Mouse (Mus musculus) spleen, postnatal 4 days (tissue): ENCODE data around the gene Mgat4e.
A peak's percentile ranks its signal among the peaks of the same experiment; 100 is the strongest.

Experiments
- DNase-seq, 2 experiments: peaks; one replicate each; pipeline ENCODE4 v3.0.0; 2022; ENCODE audit warnings: low spot score in 2 of 2

Mgat4e gene

GRCm38 (mm10) chr1:134549632-134550132 is at the start of gene Mgat4e:
TSS of gene Mgat4e (minus strand) at chr1:134549682.
- peak in 1 of 2 experiments; percentile 56 for DNase-seq

- no peak for DNase-seq
Observed at GRCm38 (mm10) chr1:134597339-134598054, 48.0 kb upstream of the Mgat4e start.

DNA sequence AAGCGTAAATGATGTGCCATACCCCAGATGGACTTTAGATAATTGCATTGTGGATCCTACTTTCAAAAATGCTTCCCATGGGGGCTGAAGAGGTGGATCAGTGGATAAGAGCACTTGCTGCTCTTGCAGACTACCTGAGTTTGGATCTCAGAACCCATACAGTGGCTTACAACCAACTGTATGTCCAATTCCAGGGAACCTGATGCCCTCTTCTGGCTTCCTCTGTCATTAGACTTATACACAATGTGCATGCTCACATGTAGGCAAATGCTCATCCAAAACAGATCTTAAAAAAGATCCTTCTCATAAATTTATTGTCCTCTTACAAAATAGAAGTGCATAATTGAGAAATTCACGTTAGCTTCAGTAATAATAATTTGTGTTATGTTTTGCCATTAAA is 42.3 kb upstream of the Mgat4e start:
- no peak for DNase-seq

DNA sequence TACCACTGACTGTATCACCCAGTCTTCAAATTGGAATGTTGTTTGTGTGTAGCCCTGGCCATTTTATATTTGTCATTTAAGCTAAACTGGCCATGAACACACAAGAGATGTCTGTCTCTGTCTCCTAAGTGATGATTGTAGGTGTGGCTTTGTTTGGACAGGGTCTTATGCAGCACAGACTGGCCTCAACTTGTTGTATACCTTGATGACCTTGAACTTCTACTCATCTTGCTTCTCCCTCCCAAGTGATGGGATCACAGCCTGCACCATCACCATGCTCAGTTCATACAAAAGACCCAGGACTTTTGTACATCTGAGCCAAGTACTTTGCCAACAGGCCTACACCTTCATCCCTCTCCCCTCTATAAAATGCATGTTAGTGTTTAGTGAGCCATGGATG is 40.2 kb upstream of the Mgat4e start:
- DNase-seq = no peak

DNA sequence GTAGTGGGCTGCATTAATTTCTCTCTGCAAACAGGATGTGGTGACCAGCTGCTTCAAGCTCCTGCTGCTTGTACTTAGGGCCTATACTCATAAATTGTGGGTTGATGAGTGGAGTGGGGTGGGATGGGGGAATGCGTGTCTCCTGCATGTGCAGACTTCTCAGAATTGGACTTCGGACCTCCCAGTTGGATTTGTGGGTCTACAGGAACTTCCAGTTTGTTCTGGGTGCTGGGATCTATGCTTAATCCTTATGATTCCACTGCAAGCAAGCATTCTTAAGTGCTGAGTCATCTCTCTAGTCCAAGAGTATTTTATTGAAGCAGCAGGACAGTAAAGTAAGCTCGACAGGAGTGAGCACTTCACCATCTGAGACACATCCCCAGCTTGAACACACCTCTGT is 34.1 kb upstream of the Mgat4e start:
- DNase-seq = no peak

DNA sequence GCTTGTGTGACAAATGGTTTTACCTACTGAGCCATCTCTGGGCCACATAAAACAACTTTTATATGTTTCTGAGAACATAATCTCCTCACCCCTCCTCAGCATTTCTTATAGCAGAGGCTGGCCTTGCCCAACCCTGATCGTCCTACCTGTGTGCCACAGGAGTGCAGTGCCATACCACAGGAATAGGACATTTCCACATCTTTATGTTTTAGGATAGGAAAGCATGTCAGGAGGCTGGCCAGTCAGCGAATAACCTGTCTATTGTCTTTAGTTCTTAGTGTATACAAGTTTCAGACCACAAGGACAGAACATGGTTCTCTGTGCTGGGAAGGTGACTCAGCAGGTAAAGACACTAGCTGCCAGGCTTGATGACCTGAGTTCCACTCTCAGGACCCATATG is 31.3 kb upstream of the Mgat4e start:
- DNase-seq = no peak

DNA sequence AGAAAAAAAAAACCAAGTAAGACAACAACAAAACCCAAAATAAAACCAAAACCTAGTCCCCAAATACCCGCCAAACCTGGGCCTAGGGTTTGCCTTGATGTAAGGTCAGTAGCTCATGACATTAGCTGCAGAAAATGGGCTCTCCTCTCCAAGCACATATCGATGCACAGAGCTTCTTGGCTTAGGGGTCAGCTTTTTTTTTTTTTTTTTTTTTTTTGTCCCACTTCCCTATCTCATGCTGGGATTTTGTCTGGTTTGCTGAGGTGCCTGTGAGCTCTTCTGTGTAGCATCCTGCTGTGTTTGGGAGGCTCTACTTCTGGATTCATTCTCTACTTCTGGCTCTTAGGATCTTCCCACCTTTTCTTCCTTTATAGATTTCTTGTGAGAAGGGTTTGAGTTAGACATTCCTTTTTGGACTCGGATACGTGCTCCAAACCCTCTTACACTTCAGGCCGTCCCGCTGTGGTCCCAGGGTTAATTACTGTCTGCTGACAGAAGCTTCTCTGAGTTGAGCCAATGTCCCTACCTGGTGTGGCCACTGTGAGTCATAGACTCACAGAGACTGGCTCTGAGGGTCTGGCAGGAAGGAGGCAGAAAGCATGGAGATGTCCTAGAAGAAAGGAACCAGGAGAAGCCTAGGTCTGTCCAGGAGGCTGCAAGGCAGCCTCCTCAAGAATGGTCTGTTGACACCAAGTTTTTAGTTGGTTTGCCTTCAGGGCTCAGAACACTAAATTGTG is 28.1 kb upstream of the Mgat4e start:
- DNase-seq = no peak

DNA sequence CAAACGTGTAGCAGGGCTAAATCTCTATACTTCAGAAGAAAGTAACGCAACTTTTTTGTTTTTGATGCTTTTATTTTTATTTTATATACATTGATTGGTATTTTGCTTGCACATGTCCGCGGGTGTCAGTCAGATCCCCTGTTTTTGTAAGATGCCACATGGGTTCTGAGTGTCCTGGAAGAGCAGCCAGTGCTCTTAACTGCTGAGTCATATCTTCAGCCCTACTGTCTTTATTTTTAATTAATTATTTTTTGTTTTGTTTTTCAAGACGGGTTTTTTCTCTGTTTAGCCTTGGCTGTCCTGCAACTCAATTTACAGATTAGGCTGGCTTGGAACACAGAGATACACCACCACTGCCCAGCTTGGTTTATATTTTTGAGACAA is 24.4 kb upstream of the Mgat4e start:
- DNase-seq = no peak

DNA sequence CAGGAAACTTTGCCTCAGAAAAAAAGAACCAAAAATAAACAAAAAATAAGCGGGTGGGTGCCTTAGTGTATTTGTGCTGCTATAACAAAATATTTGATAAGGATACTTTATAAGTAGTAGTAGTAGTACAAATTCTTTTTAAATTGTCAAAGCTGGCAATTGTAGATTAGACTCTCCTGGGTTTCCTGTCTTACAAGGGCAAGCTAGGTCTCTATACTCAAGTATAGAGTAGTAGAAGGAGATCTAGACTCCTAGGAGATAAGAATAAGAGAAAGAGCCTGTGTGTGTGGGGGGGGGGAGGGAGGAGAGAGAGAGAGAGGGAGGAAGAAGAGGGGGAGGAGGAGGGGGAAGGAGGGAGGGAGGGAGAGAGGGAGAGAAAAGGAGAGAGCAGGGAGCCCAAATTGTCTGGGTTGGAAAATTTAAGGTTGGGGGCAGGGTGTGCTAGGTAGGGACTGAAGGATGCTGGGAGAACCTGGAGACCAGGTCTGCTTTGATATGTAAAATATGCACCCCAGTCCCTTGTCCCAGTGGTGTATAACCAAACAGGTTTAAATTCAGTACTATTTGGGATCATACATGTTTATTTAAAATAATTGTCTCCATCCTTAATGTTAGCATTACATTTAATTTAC is 23.9 kb upstream of the Mgat4e start:
- no peak for DNase-seq

- no peak for DNase-seq
Observed at GRCm38 (mm10) chr1:134570631-134571030, 21.1 kb upstream of the Mgat4e start.

DNA sequence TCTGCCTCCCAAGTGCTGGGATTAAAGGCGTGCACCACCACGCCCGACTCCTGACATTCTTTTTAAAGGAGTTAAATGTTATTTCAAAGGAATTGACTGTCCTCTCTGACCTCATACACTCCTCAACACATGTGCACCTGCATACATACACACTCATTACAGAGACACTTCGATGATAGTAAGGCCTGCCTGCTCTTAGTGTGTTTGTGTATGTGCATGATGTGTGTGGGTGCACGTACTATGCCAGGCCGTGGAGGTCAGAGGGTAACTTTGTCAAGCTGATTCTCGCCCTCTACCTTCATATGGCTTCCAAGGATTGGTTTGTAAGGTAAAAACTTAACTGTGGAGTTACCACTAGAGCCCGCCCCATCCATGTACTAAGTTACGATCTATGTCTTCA is 20.7 kb upstream of the Mgat4e start:
- DNase-seq = no peak

- no peak for DNase-seq
Observed at GRCm38 (mm10) chr1:134567511-134567910, 18.0 kb upstream of the Mgat4e start.

DNA sequence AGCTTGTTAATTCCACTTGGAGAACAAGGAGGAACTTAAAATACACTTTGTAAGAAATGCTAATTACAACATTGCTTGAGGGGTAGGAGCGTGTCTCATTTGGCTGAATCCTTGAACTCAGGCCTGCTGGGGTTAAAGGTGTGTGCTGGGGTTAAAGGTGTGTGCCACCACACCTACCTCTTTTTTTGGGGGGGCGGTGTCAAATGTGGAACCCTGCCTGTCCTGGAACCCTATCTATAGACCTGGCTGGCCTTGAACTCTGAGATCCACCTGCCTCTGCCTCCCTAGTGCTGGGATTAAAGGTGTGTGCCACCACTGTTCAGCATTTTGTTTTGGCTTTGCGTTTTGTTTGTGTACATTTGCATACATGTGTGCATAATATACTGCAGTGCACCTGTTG is 14.2 kb upstream of the Mgat4e start:
- no peak for DNase-seq

DNA sequence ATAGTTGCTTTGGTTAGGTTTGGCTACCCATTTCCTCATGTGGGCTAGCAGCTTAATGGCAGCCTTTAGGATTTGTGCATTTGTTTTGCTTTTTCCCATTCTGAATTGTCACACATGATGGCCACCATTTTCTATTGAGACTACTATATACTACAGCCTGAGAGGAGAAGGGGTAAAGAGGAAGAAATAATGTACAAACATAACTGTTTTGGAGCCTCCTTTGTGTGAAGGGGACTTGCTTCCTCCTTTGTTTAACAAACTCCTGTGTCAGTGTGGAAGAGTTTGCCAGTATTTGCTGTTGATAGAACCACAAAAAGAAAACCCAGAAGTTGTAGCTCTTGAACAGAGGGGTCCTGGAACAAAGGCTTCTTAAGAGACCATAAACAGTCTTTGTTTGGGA is 13.0 kb upstream of the Mgat4e start:
- DNase-seq = no peak

GRCm38 (mm10) chr1:134561770-134562143 is 12.3 kb upstream of the Mgat4e start:
- DNase-seq = no peak

DNA sequence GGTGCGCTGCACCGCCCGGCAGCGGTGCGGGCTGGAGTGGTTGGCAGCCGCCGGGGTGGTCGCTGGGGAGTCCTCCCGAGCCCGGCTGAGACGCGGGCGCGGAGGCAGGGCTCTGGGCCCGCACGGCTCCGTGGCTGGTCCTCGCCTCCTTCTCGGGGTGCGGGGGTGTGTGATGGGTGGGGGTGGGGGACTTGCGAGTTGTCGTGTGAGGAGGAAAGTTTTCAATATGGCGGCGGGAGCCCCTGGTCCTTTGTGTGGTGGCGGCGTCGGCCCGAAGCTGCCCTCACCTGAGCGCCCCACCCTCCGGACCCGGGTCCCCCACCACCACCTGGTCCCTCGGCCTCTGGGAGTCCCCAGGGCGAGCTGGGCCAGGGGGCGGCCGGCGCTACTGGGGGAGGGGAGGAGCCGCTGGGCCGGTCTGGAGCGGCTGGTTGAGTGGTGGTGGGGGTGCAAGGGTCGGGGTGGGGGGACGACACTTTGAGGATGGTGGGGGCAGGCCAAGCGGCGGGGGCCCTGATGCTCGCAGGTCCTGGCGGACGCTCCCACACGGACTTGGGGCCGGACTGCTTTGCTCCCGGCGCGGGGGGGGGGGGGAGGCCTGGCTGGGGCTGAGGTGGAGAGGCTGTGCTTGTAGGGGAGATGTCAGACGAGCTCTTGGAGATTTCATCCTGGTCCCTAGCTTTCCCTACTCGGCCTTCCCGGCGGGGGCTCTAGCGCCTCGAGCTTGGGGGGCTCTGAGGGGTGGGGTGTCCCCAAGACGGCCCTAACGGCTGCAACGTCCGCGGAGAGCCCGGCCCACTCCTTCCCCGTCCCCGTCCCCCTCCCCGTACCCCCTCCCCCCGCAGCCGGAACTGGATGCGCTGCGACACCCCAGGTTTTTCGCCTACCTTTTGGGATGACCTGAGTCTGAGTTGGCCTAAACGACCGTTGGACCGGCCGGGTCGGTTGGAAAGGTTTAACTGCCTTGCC is 11.6 kb upstream of the Mgat4e start:
- DNase-seq = peak; percentile 24 to 75

GRCm38 (mm10) chr1:134560396-134560795 is 10.9 kb upstream of the Mgat4e start:
- peak; percentile 50 to 83 for DNase-seq

DNA sequence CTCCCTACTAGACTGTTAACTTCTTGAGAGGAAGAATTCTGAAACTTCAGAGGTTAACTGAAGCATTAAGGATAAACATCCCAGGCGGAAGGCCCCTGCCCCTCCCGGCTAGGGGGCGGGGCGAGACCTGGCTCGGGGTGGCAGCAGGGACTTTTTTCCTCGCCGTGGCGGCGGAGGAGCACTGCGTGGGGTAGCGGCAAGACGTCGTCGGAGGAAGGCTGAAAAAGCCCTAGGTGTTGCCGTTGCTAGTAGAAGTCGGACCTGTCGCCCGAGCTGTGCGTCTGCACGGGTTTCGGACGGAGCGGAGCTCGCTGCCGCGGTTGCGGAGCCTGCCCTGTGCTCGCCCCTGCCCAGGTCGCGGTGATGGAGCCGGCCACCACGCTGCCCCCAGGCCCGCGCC is 10.5 kb upstream of the Mgat4e start, which contains the start of gene Kdm5b:
TSS of gene Kdm5b (plus strand) at position 196 of the 400 bp plus-strand sequence.
- peak; percentile 80 to 90 for DNase-seq

- DNase-seq = no peak
Observed at GRCm38 (mm10) chr1:134559226-134559625, 9.7 kb upstream of the Mgat4e start.

- DNase-seq = no peak
Observed at GRCm38 (mm10) chr1:134558511-134558910, 9.0 kb upstream of the Mgat4e start.

DNA sequence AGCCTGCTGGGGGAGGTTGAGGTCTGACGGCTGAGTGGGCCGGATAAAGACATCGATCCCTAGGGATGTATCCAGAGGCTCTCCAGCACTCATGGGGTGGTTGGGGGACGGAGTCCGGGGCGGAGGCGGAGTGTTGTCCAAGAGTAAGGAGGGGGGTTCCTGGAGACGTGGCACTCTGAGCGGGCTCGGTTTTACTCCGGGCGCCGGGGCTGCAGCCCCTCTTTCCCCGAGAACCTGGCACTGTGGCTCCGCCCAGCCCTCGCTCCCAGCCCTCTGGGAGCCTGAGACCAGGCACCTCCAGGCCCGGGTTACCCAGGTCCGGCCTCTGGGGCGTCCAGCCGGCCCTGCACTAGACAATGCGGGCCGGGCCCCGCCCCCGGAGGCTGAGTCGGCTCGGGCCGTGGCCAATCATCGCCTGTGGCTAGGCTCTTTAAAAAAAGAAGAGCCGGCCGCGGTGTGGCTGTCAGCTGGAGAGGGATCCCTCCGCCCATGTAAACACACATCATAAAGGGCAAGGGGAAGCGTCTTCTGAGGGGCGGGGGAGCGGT is 7.3 kb upstream of the Mgat4e start:
- DNase-seq = peak; percentile 90 to 94
